Mouse (Mus musculus): ENCODE results near the gene Ccnl1.
A peak's percentile ranks its signal among the peaks of the same experiment; 100 is the strongest.

DNA sequence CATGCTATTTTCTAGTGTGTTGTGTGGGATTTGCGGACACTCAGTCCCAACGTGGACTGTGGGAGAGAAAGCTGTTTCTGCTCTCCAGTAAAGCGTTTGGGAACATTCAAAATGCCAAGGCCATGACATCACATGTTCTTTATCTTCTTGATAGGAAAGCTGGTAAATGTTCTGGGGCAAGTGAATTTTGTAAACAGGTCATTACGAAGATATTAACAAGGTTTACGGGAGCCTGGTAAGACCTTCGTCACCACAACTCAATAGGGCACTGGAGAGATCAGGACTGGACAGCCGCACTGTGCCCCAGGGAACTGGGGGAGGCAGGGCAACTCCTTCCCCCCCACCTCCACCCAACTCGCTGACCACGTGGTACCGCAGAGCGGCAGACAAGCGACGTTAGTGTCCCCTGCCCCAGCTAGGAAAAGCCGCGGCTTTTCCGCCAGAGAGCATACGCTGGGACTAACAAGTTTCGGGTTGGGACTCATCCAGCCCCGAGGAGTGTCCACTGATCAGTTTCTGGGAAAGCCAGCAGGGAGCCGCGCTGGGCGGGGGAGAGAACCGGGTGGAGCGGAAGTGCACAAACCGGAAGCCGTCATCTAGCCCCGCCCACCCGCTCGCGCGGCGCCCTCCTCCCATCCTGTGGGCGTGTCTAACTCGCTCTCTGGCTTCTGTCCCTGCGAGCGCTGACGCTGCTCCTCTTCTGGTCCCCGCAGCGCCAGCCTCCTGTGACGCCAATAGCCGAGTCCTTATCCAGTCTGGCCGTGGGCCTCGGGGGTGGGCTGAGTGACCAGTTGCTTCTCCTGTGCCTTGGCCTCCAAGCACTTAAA is 16.4 kb upstream of the Ccnl1 start:
- TF ChIP-seq CTCF (IDR thresholded peaks at IDR 0.05; ENCODE audit: extremely low read depth, insufficient read length, insufficient replicate concordance, low read depth, low read length) (no peak), POLR2A (IDR thresholded peaks at IDR 0.05; ENCODE audit: low read depth, low read length) (peak; percentile 95)

Data from small intestine, adult 2 months (tissue).